Mouse (Mus musculus) urinary bladder, postnatal 36 days (tissue): ENCODE measurements around the gene Cab39.
"Not testable (repeated sequence)": the region's sequence is repeated elsewhere in the genome, so short reads cannot be mapped to it uniquely, and the experiment has no call there.

Source experiments
- DNase-seq, 2 experiments: peaks; one replicate each; pipeline ENCODE4 v3.0.0; 2022; ENCODE audit warnings: low spot score in 2 of 2, mixed read lengths in 1 of 2

The Cab39 gene

DNA sequence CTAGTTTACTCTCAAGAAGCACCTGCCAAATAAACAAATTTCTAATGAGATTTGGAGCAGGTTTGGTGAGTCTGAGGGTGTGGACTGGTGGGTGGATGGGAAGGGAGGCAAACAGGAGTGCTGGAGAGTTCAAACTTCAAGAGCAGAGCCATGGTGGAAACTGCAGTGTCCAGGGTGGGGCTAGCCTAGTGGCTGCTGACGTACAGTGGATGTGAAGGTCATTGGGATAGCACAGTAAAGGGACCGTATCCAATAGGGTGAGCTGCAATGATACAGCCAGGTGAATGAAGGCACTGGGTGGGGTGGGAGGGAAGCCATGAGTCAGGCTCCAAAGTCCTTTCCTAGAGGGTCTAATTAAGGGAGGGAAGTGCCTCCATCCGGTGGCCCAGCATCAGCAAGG, 2.7 kb upstream of the Cab39 start:
- DNase-seq = no peak

DNA sequence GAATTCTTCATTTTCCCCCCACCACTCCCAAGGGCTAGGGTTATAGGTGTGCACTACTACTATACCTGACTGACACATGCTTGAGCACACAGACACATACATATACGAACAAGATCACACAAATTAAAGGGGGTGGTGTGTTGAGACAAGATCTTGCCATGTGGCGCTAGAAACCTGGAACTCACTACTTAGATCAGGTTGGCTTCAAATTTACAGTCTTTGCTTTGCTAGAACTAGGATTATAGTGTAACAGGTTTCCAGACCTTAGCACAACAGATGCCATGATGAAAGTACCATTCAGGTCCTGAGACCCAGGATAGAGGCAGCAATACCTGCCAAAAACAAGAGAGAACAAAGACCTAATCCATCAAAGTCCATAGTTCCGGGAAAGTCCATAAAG, 1.8 kb upstream of the Cab39 start:
- DNase-seq = no peak

DNA sequence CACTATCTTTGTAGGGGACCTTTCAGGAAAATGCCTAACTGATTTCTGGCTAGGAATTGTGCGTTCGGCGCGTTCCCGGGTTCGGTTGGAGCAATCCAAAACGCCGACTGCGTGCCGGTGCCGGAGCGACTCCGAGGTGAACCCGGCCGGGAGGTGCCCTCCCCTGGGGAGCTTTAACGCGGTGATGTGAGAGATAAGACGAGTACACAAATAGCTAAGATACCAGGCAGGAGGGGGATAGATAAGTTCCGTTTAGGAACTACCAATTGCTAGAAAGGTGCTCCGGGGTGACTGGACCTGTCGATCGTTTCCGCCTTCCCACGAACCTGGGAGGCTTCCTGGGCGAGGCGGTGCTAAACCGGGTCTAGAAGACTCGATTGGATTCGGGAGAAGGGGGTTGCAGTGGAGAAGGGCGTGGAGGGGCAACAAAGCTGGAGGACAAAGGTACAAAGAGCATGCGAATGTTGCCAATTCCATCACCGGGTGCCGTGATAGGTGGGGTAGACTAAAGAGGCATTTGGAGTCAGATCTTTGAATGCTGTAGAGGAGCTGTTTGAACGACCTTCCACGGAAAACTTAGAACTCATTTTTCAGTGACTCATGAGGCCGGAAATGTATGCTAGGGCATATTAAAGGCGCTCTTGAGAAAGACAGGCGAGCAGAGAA, 998 bp downstream of the Cab39 start:
- peak; percentile 59 to 66 for DNase-seq

DNA sequence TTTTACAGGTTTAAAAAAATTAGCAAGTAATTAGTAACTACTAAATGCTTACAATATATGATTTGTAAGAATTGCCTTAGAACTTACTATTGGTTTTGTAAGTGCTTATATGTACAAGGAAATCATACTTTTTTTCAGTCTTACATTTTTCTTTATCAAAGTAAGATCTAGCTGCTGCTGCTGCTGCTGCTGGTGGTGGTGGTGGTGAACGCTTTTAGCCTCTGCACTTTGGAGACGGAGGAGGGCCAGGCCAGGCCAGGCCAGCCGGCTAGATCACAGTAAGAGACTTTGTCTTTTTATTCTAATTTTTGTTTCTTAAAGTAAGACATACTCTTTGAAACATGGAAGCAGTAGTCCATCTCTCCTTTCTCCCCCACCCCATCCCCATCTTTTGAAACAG, 2.0 kb downstream of the Cab39 start:
- DNase-seq = no peak

DNA sequence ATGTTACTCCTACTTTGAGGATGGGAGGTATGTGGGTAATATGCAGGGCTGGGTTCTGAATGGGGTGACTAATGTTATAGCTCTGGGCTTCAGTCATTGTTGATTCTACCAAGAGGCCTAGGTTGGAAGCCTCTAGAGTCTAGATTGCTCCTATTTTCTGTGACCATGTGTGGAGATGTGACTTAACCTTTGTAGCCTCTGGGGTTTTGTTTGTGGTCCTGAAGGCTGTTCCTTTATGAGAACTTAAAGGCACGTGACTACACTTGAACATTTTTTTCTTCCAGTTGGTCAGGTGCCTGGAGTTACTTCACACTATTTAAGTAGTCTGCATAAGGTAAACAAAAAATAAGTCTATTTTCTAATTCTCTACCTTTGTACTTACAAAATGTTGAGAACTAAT, 6.5 kb downstream of the Cab39 start:
- DNase-seq = no peak

DNA sequence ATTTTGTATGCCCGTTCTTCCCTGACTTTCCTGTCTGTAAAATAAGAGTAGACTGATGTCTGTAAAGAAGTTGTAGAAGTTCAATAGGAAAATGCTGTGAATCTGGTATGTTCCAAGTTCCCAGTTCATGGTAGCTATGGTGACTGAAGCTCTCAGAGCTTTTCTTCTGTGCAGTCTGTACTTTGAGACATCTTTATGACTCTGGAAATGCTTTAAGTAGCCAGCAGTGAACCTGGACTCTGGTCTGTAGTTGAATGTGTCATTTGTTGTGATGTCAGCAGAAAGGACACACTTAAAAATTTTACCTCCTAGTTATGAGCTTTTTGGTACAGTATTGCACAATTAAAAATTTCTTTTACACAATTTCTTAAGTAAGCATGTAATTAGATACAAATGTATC, 9.3 kb downstream of the Cab39 start:
- DNase-seq = no peak

DNA sequence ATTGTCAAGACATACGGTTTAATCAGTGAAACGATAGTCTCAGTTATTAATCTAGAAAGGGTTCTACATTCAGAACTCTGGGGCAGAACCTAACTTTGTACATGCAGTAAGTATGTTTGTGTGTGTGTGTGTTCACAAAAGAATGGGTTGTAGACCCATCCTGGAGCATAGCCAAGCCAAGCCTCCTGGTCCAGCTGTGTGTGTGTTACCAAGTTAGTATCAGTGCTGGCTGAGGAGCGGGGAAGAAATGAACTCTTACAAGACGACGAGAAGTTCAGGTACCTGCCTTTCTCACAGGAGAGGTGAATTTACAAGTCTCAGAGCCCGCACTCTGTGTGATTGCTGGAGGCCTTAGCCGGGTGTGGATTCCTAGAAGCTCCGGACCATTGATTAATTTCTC, 11.3 kb downstream of the Cab39 start:
- no peak for DNase-seq

DNA sequence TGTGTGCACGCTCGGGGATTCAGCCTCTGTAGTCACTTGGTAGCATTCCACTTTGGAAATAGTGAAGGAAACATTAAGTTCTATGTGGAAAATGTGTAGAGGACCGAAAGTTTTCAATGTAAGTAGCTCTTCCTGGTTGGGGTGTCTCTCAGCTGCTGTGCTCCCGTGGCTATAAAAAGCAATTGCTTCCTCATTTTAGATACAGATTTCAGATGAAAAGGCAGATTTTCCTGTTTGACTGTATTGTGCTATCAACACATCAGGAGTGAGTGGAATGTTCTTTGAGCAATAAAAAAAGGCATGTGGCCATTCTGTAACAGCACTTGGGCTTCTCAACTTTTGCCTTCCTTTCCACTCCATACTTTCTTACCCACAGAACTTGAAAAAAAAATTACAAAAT, 16.0 kb downstream of the Cab39 start:
- no peak for DNase-seq

DNA sequence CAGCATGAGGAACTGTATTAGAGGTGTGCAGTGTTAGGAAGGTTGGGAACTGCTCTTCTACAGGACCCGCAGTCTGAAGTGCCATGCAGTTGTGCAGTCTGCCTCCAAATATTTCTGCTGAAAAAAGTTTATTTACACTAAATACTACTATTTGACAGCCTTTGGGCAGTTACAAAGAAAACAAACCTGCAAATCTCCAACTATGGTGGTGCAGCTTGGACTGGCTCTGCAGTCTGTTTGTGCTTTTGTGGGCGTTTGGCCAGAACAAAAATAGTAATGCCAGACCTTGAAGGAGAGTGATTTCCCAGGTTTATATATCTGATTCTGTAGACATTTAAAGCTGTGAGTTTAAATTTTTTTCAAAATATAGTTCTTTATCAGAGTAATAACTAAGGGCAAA, 17.1 kb downstream of the Cab39 start:
- DNase-seq = no peak

DNA sequence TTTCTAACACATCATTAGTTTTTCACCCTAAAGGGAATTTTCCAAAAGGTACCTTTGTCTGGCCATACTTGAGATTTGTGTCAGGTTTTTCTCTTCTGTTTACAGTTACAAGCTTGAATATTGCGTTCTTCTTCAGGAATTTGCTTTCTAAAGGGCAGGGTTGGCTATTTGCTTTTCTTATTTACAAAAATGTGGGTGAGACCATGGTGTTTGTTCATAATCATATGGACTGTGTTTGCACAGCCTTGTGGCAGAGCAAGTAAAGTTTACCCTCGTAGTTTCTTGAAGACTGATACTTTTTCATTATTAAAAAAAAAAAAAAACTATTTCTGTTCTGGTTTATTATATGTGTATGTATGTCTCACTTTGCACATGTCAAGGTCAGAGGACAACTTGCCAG, 17.5 kb downstream of the Cab39 start:
- no peak for DNase-seq

DNA sequence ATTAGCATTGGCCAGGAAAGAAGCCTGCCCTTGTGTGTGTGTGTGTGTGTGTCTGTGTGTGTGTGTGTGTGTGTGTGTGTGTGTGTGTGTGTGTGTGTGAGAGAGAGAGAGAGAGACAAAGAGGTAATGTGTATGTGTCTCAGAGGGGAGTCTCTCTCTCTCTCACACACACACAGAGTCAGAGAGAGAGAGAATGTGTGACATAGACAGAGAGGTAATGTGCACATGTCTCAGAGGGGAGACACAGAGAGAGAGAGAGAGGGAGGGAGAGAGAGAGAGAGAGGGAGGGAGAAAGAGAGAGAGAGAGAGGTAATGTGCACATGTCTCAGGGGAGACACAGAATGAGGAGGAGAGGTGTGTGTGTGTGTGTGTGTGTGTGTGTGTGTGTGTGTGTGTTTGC, 21.0 kb downstream of the Cab39 start:
- DNase-seq = not testable (repeated sequence)

DNA sequence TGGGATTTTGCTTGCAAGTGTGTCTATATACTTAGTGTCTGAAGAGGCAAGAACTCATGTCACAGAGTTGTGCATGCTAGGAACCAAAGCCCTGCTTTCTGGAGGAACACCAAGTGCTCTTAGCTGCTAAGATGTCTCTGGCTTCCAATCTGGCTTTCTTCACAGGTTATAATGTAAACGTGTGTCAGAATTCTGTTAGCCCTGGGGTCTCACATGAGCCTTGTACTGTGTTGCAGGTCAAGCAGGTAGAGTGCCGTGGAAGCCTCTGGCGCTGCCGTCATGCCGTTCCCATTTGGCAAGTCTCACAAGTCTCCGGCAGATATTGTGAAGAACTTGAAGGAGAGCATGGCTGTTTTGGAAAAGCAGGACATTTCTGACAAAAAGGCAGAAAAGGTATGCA, 24.9 kb downstream of the Cab39 start:
- DNase-seq = no peak

DNA sequence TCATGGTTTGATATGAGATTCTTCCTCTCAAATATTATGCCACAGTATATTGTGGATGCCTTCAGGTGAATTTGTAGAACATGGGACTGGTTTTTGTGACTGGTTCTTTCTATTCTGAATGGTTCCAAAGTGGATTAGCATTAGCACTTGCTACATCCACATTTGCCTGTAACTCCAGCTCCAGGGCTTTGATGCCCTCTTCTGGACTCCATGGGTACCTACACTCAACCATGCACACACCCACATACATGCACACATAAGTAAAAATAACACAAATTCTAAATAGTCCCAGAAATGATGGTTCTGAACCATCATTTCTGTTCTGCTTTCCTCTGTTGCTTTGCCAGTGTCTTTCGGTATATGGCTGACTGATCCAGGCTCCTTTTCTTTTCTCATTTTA, 26.5 kb downstream of the Cab39 start:
- no peak for DNase-seq

DNA sequence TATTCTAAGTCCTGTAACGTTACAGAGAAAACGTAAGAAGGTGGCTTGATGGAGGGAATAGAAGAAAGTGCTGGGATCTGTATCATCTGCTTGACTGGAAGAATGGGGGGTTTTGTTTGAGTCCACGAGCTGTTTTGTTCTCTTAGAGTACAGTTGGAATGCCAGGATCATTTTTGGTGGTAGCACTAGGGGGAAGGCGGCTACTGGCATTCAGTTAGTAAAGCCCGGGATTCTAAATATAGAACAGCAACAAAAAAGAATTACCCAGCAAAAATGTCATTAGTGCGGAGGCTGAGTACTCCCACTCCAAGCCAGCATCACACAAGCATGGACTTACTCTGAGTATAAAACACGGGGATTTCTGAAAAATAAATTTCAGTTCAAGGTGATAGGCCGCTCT, 29.0 kb downstream of the Cab39 start:
- DNase-seq = no peak

DNA sequence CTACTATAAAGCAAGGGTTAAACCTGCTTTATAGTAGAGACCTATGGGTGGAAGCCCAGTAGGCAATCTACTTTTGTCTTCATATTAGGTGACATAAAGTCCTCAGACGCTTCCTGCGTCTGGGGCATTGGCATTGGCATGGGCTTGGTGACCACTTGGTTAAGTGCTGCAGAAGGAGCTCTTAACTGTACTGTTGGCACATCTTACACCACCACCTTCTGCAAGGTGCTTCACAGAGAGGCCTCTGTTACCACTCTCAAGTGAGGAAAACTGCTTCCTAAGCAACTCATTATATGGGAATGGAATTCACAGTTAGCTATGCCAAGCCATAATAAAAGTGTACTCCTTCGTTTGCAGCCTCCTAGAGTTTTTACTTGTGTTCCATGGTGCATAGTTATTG, 31.7 kb downstream of the Cab39 start:
- no peak for DNase-seq

DNA sequence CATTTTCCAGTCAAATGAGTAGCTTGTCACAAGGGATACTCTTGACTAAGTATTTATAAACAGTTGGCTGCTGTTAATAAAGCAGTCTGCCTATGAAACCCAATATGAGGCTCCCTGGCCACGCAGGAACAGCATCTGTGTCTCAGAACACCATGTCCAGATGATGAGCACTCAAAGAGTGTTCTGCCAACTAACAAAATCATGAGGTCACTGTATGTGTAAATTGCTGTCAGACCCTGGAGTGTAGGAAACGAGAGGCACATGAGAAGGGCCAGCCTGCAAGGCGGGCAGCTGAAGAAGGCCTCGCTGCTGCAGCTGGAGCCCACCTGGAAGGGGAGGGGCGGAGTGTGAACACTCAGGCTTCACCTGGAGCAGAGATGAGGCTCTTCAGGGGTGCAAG, 33.9 kb downstream of the Cab39 start:
- no peak for DNase-seq

DNA sequence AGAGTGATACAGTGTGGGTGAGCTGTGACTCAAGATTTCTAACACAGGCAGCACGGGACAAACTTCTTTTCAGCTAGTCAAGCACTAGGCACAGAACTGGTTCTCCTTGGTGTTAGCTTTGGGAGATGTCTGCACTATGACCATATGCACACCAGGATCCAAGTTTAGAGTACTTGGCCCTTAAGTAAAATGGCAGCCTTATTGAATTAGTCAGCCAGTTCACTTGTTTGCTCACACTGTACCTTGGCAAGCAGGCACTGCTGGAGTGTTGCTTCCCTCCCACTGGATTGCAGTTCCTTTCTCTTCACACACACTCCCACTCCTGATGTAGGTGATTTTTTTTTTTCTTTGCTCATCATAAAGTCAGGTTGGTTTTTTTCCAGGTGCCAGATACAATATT, 35.8 kb downstream of the Cab39 start:
- DNase-seq = no peak

DNA sequence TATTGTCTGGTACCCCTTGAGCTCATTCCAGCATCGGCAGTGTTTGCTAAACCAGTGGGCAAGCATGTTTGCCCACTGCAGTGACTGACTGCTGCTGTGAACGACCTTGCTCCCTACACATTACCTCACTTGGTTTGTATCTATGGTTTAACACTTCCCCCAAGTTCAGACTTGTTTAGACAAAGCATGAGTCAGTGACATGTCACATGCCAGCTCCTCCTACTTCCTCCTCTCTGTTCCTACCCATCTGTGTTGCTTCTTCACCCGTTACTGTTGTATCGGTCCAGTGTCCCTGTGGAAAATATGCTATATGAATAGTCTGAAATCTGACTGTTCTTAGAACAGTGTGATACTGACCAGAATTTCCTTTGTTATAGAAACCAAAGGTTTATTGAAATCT, 44.8 kb downstream of the Cab39 start:
- peak in 1 of 2 experiments; percentile 25 for DNase-seq

DNA sequence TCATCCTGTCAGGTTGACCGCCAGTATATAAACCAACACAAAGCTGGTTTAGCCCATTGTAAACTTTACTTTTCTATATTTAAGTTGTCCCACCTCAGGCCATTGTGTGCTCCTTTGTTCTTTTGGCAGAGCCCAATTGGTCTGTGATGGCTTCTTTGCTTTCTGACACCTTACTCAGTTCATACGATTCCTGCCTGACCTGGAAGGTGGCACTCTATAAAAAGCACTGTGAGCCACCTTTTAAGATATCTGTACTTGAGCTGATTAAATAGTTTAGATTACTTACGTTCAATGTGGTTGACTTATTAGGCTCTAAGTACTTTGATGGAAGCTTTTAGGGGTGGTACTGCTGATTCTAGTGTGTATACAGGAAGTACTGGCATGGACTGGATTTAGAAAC, 46.1 kb downstream of the Cab39 start:
- no peak for DNase-seq

DNA sequence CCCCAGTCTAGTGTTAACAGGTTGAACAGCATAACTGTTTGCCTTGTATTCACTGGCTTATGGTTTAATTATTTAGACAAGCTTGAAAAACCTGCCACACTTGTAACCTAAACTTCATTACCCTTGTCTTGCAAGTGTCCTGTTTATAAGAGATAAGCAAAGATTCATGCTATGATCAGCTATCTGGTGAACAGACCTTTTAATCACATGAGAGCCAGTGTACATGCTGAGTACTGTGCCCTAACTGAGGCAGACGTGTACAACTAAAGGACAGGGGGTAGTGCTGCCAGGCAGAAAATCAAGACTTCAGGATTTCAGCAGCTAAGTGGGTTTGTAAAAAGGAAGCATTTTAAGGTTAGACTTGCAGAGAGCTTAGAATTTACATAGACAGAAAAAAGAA, 46.5 kb downstream of the Cab39 start:
- no peak for DNase-seq

DNA sequence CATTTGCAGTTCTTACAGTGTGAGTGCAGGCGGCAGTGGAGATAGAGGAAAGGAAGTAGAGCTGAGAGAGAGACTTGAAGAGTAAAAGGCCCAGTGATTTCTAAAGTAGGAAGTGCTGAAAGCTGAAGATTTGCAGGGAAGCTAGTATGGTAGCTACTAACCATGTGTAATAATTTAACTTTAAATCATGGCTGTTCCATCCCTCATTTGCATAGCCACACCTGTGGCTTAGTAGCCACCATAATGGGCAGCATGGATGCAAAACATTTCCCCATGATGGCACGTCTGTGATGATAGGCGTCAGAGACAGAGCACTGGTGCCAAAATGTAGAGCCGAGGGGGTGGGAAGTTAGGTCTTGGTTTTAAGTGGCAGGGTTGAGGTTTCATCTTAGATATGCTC, 47.2 kb downstream of the Cab39 start:
- DNase-seq = no peak

DNA sequence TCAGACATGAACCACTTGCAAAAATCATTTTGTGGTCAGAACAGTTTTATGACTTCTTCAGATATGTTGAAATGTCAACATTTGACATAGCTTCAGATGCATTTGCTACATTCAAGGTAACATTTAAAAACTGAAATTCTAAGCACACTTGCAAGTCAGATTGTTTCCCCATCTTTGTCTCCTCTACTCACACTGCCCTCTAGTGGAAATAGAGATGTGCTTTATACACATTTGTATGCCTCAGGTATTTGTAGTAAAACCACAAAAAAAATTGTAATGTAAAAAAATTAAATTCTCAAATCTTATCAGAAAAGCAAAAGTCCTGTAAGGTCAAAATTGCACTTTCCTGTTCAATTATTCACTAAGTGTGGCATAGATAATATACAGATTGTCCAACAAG, 49.0 kb downstream of the Cab39 start:
- DNase-seq = no peak

DNA sequence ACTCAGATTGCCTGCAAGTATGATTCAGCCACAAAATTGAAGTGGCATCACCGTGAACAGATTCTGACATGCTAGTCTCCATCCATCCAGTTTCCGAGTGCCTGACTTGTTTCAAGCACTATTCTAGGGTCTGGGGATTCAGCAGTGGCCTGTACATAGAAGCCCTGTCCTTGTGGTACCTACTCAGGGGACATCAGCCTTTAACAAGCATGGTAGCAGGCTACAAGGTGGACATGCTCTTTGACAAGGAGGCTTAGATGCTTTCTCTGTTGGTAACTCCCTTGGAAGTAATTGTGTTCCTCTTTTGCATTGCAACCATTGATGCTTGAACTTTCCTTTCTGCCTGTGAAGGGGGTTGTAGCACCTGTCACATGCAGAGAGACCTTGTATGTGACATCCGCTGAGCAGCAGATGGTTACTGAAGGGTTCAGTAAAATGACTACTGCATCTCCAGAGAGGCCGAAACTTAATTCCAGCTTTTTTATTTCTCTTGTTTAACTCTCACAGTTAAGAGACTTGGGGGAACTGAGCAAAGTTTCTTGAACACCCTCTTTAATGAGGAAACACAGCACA, 50.1 kb downstream of the Cab39 start:
- no peak for DNase-seq

DNA sequence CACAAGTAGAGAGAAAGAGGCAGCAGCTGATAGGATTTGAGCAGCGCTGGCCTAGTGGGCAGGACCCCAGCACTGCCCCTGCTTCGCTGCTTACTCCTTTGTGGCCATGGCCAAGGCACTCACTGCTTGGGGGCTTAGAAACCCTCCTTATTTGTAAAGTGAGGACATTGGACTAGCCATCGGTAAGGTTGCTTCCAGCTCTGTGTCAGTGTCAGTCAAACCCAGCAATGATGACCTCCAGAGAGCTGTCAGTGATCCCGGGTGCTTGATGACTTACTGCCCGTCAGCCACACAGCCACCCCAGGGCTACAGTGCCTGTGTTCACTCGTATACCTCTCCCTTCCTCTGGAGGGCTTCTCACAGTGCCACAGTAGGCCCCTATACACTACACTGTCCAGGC, 51.7 kb downstream of the Cab39 start:
- DNase-seq = no peak
